Mouse (Mus musculus): ENCODE measurements around the gene Etv3. TPM values are rescaled to one million over a fixed set of nuclear protein-coding genes. Genes with fewer than 3 reads are reported as not detected.

The Etv3 gene
- 4.4 TPM for polyA plus RNA-seq (2014; fragmentation: Illumina TruSeq; extraction: RNeasy Lipid Tissue Mini Kit (QIAGEN cat#74804); ENCODE audit: low read depth, low replicate concordance)

DNA sequence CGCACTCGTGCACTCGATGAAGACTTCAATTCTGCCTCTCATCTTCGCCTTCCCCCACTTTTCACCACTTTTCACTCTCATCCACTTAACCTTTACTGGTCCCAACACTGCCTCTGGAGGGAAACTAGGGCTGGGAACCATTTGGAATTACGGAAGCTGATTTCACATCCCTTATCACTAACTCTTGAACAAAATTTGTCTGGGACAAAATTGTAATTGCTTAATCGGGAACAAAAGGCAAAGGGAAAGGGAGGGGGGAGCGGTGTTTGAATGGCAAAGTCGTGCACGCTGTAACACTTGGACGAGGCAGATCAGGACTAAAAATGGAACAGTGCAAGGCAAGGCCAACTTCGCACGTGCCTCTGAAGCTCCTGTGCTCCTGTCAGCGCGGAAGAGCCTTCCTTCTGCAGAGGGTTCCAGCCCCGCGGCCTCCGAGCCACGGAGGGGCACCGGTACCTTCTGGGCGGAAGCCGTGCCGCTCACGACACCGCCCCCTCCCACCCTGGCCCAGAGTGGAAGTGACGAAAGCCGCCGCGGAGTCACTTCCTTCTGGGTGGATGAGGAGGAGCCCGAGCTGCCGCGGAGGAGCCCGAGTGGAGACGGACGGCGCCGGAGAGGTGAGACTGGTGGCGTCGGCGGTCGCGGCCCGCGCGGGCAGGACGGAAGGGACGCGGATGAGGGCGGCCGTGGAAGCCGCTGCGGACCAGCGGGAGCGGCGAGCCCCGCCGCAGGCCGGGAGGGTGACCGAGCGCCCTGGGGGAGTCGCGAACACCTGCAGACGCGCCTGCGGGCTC, at the start of gene Etv3:
Etv3 (plus strand) TSS at position 365 of the 794 bp plus-strand sequence.

Other genes with a start within 250 kb of the Etv3 start
- 2.1 TPM for gene Cd5l, start 167.5 kb upstream of the Etv3 start, polyA plus RNA-seq (2014; fragmentation: Illumina TruSeq; extraction: RNeasy Lipid Tissue Mini Kit (QIAGEN cat#74804); ENCODE audit: low read depth, low replicate concordance)
- gene Fcrl1, start 149.0 kb upstream of the Etv3 start, polyA plus RNA-seq (2014; fragmentation: Illumina TruSeq; extraction: RNeasy Lipid Tissue Mini Kit (QIAGEN cat#74804); ENCODE audit: low read depth, low replicate concordance), result not detected
- not detected for gene Fcrl5, start 89.6 kb upstream of the Etv3 start, polyA plus RNA-seq (2014; fragmentation: Illumina TruSeq; extraction: RNeasy Lipid Tissue Mini Kit (QIAGEN cat#74804); ENCODE audit: low read depth, low replicate concordance)
- 10.0 TPM for gene Arhgef11, start 92.2 kb downstream of the Etv3 start, polyA plus RNA-seq (2014; fragmentation: Illumina TruSeq; extraction: RNeasy Lipid Tissue Mini Kit (QIAGEN cat#74804); ENCODE audit: low read depth, low replicate concordance)
- gene Lrrc71, start 223.2 kb downstream of the Etv3 start, polyA plus RNA-seq (2014; fragmentation: Illumina TruSeq; extraction: RNeasy Lipid Tissue Mini Kit (QIAGEN cat#74804); ENCODE audit: low read depth, low replicate concordance), result 25.4 TPM